In the genomic region with DNA sequence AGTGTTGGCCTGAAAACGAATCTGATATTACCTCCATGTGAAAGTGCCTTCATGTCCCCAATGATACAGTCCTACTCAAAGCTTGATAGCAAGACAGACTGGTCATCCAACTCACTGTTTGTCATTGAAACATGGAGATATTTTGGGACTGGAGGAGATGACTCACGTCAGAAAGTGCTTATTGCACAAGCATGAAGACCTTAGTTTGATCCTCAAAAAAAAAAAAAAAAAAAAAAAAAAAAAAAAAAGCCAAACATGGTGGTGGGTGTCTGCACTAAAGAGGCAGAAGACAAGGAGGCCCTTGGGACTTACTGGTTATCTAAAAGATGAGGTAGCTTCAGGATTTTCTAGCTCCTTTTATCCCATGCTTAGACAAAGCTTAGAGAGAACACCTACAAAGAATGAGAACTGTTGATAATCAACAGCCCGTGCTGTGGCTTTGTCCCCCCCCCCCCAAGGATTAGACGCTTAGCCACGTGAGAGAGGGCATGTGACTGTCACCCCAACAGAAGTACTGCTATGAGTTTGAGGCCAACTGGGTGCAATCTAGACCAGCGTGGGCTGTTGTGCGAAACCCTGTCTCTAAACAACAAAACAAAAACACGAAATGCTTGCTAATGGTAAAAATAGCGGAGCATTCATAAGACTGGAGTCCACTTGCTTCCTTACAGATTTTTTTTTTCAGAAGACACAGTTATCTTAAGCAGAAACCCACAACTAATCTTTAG, we compare ENCODE assay signal across 10 mouse cellular contexts. TPM values are rescaled to one million over a fixed set of nuclear protein-coding genes. Genes with fewer than 3 reads are reported as not detected.
"Had no signal": no experiment of that assay in that cellular context is flagged by ENCODE, and none has a peak within 500 bp of the region (broad histone marks: within the 10 kb centered on the region; RNA-seq: fewer than 3 reads in every experiment).

No protein-coding gene starts in this region.

- H3K9me3 ChIP-seq: limb, embryonic 10.5 days; midbrain, embryonic 10.5 days; midbrain, embryonic 15.5 days had no signal

- DNase-seq: kidney, adult 18-20 months; kidney, postnatal 10 days; kidney, postnatal 4 days; right cerebral cortex, postnatal 14 days; thymus, postnatal 36 days had no signal

- ATAC-seq: midbrain, embryonic 15.5 days had no signal

- H3K4me3 ChIP-seq: left cerebral cortex, adult 2 months; limb, embryonic 10.5 days; midbrain, embryonic 10.5 days; midbrain, embryonic 15.5 days had no signal

- H3K36me3 ChIP-seq: limb, embryonic 10.5 days; midbrain, embryonic 10.5 days; midbrain, embryonic 15.5 days had no signal

- H3K4me2 ChIP-seq: midbrain, embryonic 15.5 days had no signal

- H3K27ac ChIP-seq: left cerebral cortex, adult 2 months; limb, embryonic 10.5 days; midbrain, embryonic 10.5 days; midbrain, embryonic 15.5 days had no signal

- H3K27me3 ChIP-seq: midbrain, embryonic 15.5 days had no signal

- H3K4me1 ChIP-seq: midbrain, embryonic 15.5 days had no signal

- H3K9ac ChIP-seq: midbrain, embryonic 15.5 days had no signal

RNA-seq across cellular contexts. Expression of a gene that starts 26.5 kb away (rescaled TPM):
- total RNA-seq: megakaryocyte, adult 5-6 weeks had no signal
